Mouse (Mus musculus) T-cell, adult 2 months (primary cell): Measurements from ENCODE around the gene Necab2.

Source experiments
- DNase-seq: peaks from one replicate; pipeline ENCODE4 v3.0.0; 2022; ENCODE audit warnings: low spot score

Necab2 gene

DNA sequence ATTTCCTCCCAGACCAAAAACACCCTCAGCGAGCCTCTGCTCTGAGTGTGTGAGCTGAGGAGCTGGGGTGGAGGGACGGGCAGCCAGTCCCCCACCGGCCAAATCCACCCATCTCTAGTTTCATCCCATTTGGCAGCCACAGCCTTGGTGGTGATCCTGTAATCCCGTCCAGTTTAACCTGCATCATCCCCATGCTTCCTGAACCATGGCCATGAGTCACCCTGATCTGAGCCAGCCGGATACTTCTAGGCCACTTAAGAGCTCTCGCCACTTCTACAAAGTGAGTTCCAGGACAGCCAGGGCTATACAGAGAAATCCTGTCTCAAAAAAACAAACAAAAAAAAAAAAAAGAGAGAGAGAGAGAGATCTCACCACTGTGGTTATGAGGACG is 18.2 kb upstream of the Necab2 start:
- no peak for DNase-seq

DNA sequence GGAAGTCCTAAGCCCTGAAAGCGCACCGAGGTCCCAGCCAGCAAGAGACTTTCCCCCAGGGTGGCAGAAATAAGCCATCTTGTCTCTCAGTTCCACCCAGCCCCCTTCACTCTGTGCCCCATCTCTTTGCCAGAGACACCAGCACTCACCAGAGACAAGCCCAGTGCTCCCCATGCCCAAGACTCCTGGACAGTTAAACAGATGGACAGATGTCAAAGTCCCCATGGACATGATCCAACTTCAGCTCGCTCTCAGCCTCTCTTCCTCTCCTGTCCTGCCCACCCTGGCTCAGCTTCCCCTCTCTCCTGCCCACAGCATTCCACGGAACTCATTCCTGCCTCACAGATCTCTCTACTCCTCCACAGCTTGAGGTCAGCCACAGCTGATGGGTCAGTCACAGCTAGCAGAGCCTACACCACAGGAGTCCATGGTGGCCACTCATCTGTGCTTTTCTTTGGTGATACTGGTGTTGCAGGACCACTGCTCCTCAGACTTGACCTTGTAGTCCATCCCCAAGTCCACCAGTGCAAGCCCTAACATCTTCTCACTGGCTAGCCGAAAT is 17.7 kb upstream of the Necab2 start:
- no peak for DNase-seq

GRCm38 (mm10) chr8:119429552-119429951 is 17.0 kb upstream of the Necab2 start:
- no peak for DNase-seq

DNA sequence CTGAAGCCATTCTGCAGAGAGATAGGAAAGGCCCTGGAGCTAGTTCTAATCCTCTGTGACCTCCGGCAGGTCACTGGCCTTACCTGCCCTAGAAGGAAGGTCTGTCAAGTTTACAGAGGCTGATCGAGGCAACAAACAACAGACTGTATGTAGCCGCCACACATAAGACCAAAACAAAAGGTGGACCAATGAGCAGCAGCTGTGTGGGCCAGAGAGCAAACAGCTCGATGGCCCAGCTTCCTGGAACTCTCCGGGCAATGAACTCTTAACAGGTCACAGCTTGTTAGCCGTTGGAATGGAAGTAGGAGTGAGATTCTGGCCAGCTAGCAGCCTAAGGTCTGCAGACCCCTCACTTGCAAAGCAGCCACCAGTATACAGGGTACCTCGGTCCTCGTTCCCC is 16.3 kb upstream of the Necab2 start:
- DNase-seq: no peak

DNA sequence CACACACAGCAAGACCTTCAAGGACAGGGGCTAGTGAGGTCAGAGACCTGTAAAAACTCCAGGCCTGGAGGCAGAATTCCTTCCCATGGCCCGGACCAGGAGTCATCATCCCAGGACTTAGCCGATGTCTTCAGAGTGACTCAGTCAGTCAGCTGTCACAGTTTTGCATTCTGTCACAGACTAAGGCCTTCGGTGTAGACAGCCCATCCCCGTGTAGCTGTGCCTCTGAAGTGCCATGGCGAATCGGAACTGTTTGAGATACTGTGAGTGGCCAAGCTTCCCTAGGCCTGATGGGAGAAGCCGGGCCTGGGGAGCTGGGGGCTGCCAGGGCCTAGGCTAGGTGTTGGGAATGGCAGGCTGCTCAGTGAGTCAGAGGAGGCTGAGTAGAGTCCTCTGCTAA is 15.8 kb upstream of the Necab2 start:
- no peak for DNase-seq

- DNase-seq: no peak
Measured at GRCm38 (mm10) chr8:119432372-119432771, 14.1 kb upstream of the Necab2 start.

- no peak for DNase-seq
Measured at GRCm38 (mm10) chr8:119433582-119434174, 12.8 kb upstream of the Necab2 start, which contains the start of gene Osgin1. Gene Osgin1 (plus strand): TSS chr8:119434124.

DNA sequence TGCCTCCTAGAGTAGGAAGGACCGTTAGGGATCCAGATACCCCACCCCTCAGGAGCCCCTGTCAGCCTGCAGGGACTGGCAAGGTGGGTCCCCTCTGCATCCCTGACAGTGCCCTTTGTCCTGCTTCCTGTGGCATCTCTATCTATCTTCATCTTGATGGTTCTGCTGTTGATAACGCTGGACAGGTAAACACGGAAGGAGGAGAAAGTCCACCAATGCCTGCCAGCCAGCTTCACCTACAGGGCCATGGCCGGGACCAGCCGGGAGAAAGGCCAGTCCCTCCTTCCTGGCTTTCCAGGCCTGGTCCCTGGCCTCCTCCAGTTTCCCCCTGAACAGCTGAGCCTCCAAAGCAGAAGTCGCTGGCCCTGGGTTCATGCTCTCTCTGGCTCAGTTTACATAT is 11.9 kb upstream of the Necab2 start:
- DNase-seq: no peak

- DNase-seq: no peak
Measured at GRCm38 (mm10) chr8:119435527-119435926, 11.0 kb upstream of the Necab2 start.

DNA sequence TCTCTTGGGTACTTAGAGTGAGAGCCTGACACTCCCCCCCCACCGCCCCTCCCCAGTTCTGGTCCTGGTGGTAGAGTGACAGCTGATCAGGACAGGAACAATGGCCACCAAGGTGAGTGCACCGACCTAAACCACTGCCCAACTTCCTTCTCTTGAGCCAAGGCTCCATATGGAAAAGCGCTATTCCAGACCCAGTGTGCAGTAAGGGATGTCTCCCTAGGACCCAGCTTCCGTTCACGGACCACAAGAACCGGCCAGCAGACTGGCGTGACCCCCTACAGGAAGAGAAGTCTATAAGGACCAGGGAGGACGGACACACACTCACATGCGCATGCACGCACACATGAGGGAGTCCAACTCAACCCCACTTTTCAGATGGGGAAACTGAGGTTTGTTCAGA is 10.2 kb upstream of the Necab2 start:
- no peak for DNase-seq

DNA sequence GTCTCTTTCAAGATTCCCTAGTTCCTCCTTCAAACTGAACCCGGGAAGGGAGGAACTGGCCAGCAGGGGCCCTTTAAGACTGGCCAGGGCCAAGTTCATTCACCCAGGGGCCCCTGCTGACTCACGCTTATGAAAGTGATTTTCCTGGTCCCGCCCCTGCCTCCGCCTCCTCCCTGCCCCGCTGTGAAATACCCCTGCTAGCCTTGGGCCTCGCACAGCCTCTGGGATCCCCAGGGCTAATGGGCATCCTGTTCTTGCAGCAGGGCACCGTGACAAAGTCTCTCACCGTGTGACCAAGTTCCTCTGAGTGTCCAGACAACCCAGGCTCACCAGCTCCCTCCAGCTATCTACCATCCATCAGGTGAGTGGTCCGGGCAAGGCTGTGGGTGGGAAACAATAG is 9.6 kb upstream of the Necab2 start:
- no peak for DNase-seq

DNA sequence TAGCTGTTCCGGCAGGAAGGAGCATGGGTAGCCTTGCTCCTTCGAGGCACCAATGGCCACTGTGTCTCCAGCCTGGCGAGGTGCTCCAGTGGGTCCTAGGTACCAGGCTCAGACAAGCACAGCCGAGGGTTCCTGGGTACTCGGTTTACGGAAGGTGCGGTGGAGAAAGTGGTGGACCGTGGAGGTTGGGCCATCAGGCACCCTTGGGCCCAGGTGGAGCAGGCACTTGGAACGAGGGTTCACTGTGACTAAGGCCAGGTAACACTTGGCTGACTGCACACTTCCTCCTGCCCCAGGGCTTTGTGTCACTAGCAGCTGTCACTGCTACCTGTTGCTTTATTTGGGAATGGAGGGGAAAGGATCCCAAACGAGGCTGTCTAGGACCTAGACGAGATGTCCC is 9.0 kb upstream of the Necab2 start:
- DNase-seq: no peak

DNA sequence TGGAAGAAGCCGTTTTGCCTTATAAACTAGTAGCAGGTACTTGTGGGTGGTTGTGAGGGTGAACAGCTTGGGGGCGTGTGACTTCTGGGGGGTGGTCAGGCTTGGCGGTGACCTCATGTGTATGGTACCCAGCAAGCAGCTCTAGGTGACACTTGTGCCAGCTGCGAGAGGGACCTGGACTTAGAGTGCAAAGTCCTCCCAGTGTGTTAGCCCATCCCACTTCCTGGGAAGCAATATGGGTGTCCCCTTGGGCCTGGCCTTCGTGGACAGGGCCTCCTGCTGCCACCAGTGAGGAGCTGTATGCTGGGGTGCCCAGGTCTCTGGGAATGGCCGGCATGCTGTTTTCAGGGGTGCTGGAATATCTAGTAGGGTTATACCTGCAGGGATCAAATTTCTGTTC is 7.6 kb upstream of the Necab2 start:
- no peak for DNase-seq

DNA sequence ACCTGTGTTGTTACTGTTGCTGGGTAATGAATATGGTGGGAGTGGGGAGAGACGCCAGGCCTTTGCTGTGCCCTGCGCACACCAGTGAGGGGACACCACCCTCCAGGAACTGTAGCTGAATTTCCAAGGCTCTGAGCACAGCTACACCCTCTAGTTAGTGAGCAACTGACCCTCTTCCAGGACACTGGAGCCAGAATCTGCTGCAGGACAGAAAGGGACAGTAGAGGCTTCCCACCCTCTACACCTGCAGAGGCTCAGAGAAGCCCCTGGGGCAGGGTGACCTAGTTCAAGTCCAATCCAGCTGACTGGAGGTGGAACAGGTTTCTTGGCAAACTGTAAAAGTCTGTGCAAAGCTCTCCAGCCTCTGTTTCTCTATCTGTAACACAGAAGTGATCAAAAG is 7.1 kb upstream of the Necab2 start:
- no peak for DNase-seq

DNA sequence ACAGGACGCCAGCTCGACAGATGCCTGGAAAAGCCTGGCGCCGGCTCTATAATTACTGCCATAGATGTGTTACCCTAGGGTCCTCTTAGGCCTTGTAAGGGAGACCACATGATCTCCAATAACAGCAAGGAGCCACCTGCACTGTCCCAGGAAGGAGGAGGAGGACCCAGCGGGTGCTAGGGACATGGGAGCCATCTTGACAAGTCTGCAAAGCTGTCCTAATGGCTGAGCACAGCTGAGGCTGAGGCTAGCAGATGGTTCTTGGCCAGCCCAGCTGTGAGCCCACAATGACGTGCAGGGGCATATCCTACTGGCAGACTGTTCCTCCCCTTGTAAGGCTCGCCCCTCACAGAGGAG is 6.6 kb upstream of the Necab2 start:
- DNase-seq: no peak

- DNase-seq: no peak
Measured at GRCm38 (mm10) chr8:119440250-119440951, 6.1 kb upstream of the Necab2 start.

DNA sequence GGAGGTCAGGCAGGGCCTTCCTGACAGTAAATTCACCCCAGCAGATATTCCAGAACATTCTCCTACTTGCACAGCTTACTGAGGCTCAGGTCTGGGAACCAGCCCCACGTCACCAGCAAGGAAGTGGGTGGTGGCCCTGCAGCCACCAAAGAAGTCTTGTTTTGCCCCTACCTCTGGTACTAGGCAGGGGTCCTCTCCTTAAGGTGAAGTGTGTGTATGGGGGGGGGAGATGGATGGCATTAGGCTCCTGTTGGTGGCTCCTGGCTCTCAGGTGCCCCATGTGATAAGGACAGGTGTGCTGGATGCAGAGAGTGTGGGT is 5.6 kb upstream of the Necab2 start:
- peak; percentile 43 for DNase-seq

GRCm38 (mm10) chr8:119442013-119442412 is 4.5 kb upstream of the Necab2 start:
- no peak for DNase-seq

- DNase-seq: no peak
Measured at GRCm38 (mm10) chr8:119442970-119443369, 3.5 kb upstream of the Necab2 start.

DNA sequence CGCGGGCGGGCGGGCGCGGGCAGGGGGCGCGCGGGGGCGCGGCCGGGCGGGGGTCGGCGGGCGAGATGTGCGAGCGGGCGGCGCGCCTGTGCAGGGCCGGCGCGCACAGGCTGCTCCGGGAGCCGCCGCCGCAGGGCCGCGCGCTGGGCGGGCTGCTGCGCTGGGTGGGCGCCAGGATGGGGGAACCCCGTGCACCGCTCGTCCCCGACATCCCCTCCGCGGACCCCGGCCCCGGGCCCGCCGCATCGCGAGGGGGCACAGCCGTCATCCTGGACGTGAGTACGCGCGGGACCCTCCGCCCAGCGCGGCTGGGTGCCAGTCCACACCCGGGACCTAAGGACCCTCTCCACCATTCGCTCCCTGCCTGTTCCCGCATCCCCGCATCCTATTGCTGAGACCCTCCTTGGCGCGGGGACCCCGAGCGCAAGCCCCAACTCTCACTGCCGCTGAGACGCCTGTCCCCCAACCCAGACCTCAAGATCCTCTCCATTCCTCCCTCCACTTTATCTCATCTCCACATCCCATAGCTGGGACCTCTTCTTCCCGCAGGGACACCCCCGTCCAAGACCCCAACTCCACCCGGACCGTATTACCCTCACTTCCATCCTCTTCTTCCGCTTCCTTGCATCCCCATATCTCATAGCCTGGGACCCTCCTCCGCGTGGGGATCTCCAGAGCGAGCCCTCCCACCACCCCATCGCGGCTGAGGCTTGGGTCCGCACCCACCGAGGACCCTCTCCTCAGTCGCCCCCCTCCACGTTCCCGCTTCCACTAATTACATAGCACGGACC is 666 bp downstream of the Necab2 start:
- no peak for DNase-seq

DNA sequence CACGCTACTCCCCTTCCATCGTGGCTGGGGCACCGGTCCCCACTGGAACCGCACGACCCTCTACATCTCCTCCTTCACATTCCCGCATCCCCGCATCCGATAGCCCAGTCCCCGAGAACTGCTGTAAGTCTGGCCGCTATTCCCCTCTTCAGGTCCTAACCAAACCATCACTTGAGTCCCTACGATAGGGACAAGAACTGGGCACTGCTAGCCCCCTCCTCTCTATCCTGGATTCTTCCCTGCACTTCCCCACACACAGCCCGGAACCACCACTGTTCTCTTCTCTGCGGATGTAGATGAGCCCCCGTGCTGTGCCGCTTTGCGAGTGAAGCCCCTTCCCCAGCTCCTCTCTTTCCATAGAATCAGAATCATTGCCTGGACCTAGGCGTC is 1.3 kb downstream of the Necab2 start:
- no peak for DNase-seq

DNA sequence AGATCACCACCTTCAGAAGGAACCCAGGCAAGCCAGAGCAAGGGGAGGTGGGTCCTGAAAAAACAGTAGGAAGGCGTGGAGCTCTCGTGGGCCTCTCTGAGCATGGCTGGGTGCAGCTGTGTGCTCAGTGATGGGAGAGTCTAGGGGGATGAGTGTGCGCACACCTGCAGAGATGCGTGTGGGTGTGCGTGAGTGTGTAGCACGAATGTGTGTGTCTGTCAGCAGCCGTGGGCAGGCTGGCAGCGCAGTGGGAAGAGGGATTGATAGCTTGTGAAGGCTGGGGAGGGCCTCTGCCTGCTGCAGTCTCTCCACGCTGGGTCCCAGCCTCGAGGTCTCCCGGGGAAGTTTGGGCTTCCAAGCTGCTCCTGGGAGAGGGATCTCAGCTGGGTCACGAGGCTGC is 3.1 kb downstream of the Necab2 start:
- DNase-seq: no peak

- DNase-seq: no peak
Measured at GRCm38 (mm10) chr8:119451131-119451530, 4.6 kb downstream of the Necab2 start.
